Mouse (Mus musculus): ENCODE results near the gene Gm45021. TPM values are rescaled to one million over a fixed set of nuclear protein-coding genes. Genes with fewer than 3 reads are reported as not detected.

The Gm45021 gene
- polyA plus RNA-seq, 1 experiment: not detected

- Histone ChIP-seq H3K27me3 (ENCODE audit: control insufficient read depth, insufficient read depth, low read length, poor library complexity, severe bottlenecking) (no peaks in the 10 kb centered on the region), H3K4me1 (ENCODE audit: control insufficient read depth, insufficient read depth, low read length) (no peaks in the 10 kb centered on the region), H3K9ac (ENCODE audit: low read depth, poor library complexity, severe bottlenecking) (no peak overlapping the region), H3K4me3 (ENCODE audit: low read depth, low read length) (no peak overlapping the region), H3K36me3 (ENCODE audit: control insufficient read depth, insufficient read depth, low read length, poor library complexity, severe bottlenecking) (no peaks in the 10 kb centered on the region), H3K27ac (ENCODE audit: insufficient read depth, low read length) (no peak overlapping the region), H3K9me3 (replicated peaks; ENCODE audit: control insufficient read depth, insufficient read depth, low read length, poor library complexity, severe bottlenecking) (no peaks in the 10 kb centered on the region)
- no peak for TF ChIP-seq EP300 (IDR thresholded peaks at IDR 0.05; ENCODE audit: insufficient read depth, low read depth, low read length)
- TF ChIP-seq POLR2A (IDR thresholded peaks at IDR 0.05; ENCODE audit: insufficient read depth, low read length): no peak
- TF ChIP-seq CTCF (IDR thresholded peaks at IDR 0.05; ENCODE audit: low read depth, low read length): no peak
Measured at GRCm38 (mm10) chr6:48579215-48579648, 10.2 kb upstream of the Gm45021 start.

GRCm38 (mm10) chr6:48581257-48581656, 8.2 kb upstream of the Gm45021 start:
- no peak overlapping the region for H3K4me3 ChIP-seq (ENCODE audit: low read depth, low read length)
- peaks cover 2% of the 10 kb centered on the region; the same call in 1 of the 2 replicates for H3K9me3 ChIP-seq (replicated peaks; ENCODE audit: control insufficient read depth, insufficient read depth, low read length, poor library complexity, severe bottlenecking)
- TF ChIP-seq POLR2A (IDR thresholded peaks at IDR 0.05; ENCODE audit: insufficient read depth, low read length): no peak
- no peak for TF ChIP-seq EP300 (IDR thresholded peaks at IDR 0.05; ENCODE audit: insufficient read depth, low read depth, low read length)
- TF ChIP-seq CTCF (IDR thresholded peaks at IDR 0.05; ENCODE audit: low read depth, low read length): no peak
- no peak overlapping the region for H3K9ac ChIP-seq (ENCODE audit: low read depth, poor library complexity, severe bottlenecking)
- H3K27ac ChIP-seq (ENCODE audit: insufficient read depth, low read length): no peak overlapping the region
- no peaks in the 10 kb centered on the region for H3K4me1 ChIP-seq (ENCODE audit: control insufficient read depth, insufficient read depth, low read length)
- H3K27me3 ChIP-seq (ENCODE audit: control insufficient read depth, insufficient read depth, low read length, poor library complexity, severe bottlenecking): no peaks in the 10 kb centered on the region
- no peaks in the 10 kb centered on the region for H3K36me3 ChIP-seq (ENCODE audit: control insufficient read depth, insufficient read depth, low read length, poor library complexity, severe bottlenecking)

GRCm38 (mm10) chr6:48582037-48582436, 7.4 kb upstream of the Gm45021 start:
- TF ChIP-seq CTCF (IDR thresholded peaks at IDR 0.05; ENCODE audit: low read depth, low read length) (no peak), POLR2A (IDR thresholded peaks at IDR 0.05; ENCODE audit: insufficient read depth, low read length) (no peak), EP300 (IDR thresholded peaks at IDR 0.05; ENCODE audit: insufficient read depth, low read depth, low read length) (no peak)
- H3K9ac ChIP-seq (ENCODE audit: low read depth, poor library complexity, severe bottlenecking): no peak overlapping the region
- no peaks in the 10 kb centered on the region for H3K4me1 ChIP-seq (ENCODE audit: control insufficient read depth, insufficient read depth, low read length)
- peaks cover 2% of the 10 kb centered on the region; the same call in 1 of the 2 replicates for H3K9me3 ChIP-seq (replicated peaks; ENCODE audit: control insufficient read depth, insufficient read depth, low read length, poor library complexity, severe bottlenecking)
- no peak overlapping the region for H3K27ac ChIP-seq (ENCODE audit: insufficient read depth, low read length)
- H3K36me3 ChIP-seq (ENCODE audit: control insufficient read depth, insufficient read depth, low read length, poor library complexity, severe bottlenecking): no peaks in the 10 kb centered on the region
- H3K27me3 ChIP-seq (ENCODE audit: control insufficient read depth, insufficient read depth, low read length, poor library complexity, severe bottlenecking): no peaks in the 10 kb centered on the region
- H3K4me3 ChIP-seq (ENCODE audit: low read depth, low read length): no peak overlapping the region

GRCm38 (mm10) chr6:48591221-48591845, 1.9 kb downstream of the Gm45021 start:
- no peaks in the 10 kb centered on the region for H3K4me1 ChIP-seq (ENCODE audit: control insufficient read depth, insufficient read depth, low read length)
- H3K27me3 ChIP-seq (ENCODE audit: control insufficient read depth, insufficient read depth, low read length, poor library complexity, severe bottlenecking): no peaks in the 10 kb centered on the region
- TF ChIP-seq POLR2A (IDR thresholded peaks at IDR 0.05; ENCODE audit: insufficient read depth, low read length): no peak
- no peak for TF ChIP-seq EP300 (IDR thresholded peaks at IDR 0.05; ENCODE audit: insufficient read depth, low read depth, low read length)
- TF ChIP-seq CTCF (IDR thresholded peaks at IDR 0.05; ENCODE audit: low read depth, low read length): no peak
- no peak overlapping the region for H3K27ac ChIP-seq (ENCODE audit: insufficient read depth, low read length)
- H3K9me3 ChIP-seq (replicated peaks; ENCODE audit: control insufficient read depth, insufficient read depth, low read length, poor library complexity, severe bottlenecking): no peaks in the 10 kb centered on the region
- H3K9ac ChIP-seq (ENCODE audit: low read depth, poor library complexity, severe bottlenecking): no peak overlapping the region
- H3K36me3 ChIP-seq (ENCODE audit: control insufficient read depth, insufficient read depth, low read length, poor library complexity, severe bottlenecking): no peaks in the 10 kb centered on the region
- no peak overlapping the region for H3K4me3 ChIP-seq (ENCODE audit: low read depth, low read length)

GRCm38 (mm10) chr6:48591871-48592270, 2.5 kb downstream of the Gm45021 start:
- no peaks in the 10 kb centered on the region for H3K4me1 ChIP-seq (ENCODE audit: control insufficient read depth, insufficient read depth, low read length)
- no peak overlapping the region for H3K27ac ChIP-seq (ENCODE audit: insufficient read depth, low read length)
- H3K27me3 ChIP-seq (ENCODE audit: control insufficient read depth, insufficient read depth, low read length, poor library complexity, severe bottlenecking): no peaks in the 10 kb centered on the region
- no peaks in the 10 kb centered on the region for H3K36me3 ChIP-seq (ENCODE audit: control insufficient read depth, insufficient read depth, low read length, poor library complexity, severe bottlenecking)
- no peaks in the 10 kb centered on the region for H3K9me3 ChIP-seq (replicated peaks; ENCODE audit: control insufficient read depth, insufficient read depth, low read length, poor library complexity, severe bottlenecking)
- H3K4me3 ChIP-seq (ENCODE audit: low read depth, low read length): no peak overlapping the region
- no peak for TF ChIP-seq CTCF (IDR thresholded peaks at IDR 0.05; ENCODE audit: low read depth, low read length)
- TF ChIP-seq POLR2A (IDR thresholded peaks at IDR 0.05; ENCODE audit: insufficient read depth, low read length): no peak
- TF ChIP-seq EP300 (IDR thresholded peaks at IDR 0.05; ENCODE audit: insufficient read depth, low read depth, low read length): no peak
- no peak overlapping the region for H3K9ac ChIP-seq (ENCODE audit: low read depth, poor library complexity, severe bottlenecking)

DNA sequence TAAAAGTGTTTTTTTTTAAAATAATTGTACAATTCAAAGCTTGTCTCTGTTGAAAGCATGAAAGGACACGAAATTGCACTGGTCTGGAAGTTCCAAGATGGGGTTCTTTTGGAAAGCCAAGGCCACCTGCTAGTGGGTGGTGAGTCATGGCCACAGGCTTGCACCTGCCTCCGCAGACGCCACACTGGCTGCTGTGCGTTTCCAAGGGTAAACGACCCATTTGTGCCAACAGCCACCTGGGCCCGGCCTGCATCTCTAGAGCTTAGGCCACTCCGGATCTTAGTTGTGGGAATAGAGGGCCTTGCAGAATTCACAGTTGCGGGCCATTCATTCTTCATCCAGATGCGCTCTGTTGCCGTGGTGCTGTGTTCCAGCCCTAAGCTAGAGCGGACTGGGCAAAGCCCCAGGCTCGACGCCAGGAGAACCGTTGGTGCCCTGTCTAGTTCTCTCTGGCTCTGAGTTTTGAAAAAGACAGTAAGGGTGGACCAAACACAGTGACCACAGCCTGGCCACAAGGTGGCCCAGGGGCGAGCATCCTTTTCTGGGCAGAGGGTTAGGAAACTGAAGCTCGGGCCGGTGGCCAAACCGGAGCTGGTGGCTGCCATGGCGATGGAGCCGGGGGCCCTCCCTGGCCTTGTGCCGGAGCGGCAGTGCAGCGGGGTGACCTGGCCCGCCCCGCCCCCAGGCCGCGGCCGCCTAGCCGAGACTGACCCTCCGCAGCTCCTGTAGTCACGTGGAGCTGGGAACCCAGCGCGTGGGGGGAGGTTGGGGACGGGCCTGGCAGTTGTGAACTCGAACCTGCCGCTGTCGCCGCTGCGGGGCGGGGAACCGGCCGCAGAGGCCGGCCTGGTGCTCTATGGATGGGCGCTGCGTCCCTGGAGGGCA, 4.0 kb downstream of the Gm45021 start, which contains the start of the genes Repin1 and Gm44965:
Gene Repin1, plus strand, starts transcription at position 726 of the 885 bp plus-strand sequence.
Gene Gm44965, plus strand, starts transcription at position 784 of the 885 bp plus-strand sequence.
- no peak within 1 kb of the TSS for H3K27ac ChIP-seq (ENCODE audit: insufficient read depth, low read length)
- H3K4me3 ChIP-seq (ENCODE audit: low read depth, low read length): peak within 1 kb of the TSS; percentile 89
- no peaks in the 10 kb centered on the region for H3K27me3 ChIP-seq (ENCODE audit: control insufficient read depth, insufficient read depth, low read length, poor library complexity, severe bottlenecking)
- no peak for TF ChIP-seq POLR2A (IDR thresholded peaks at IDR 0.05; ENCODE audit: insufficient read depth, low read length)
- no peak for TF ChIP-seq EP300 (IDR thresholded peaks at IDR 0.05; ENCODE audit: insufficient read depth, low read depth, low read length)
- no peak for TF ChIP-seq CTCF (IDR thresholded peaks at IDR 0.05; ENCODE audit: low read depth, low read length)
- no peaks in the 10 kb centered on the region for H3K36me3 ChIP-seq (ENCODE audit: control insufficient read depth, insufficient read depth, low read length, poor library complexity, severe bottlenecking)
- H3K9ac ChIP-seq (ENCODE audit: low read depth, poor library complexity, severe bottlenecking): peak within 1 kb of the TSS; percentile 80
- no peaks in the 10 kb centered on the region for H3K4me1 ChIP-seq (ENCODE audit: control insufficient read depth, insufficient read depth, low read length)
- no peaks in the 10 kb centered on the region for H3K9me3 ChIP-seq (replicated peaks; ENCODE audit: control insufficient read depth, insufficient read depth, low read length, poor library complexity, severe bottlenecking)

All from ES-Bruce4 (cell line).